In genomic region chr19:20558952-20559351, GRCm38 (mm10) we compare ENCODE assay signal across 12 mouse cellular contexts.
A peak's percentile ranks its signal among the peaks of the same experiment; 100 is the strongest.
DNase-seq lines count a peak whose midpoint lies in the region; ATAC-seq lines count a peak whose summit lies in the region.
"Had no signal": no experiment of that assay in that cellular context is flagged by ENCODE, and none has a peak within 500 bp of the region (broad histone marks: within the 10 kb centered on the region; RNA-seq: fewer than 3 reads in every experiment).

No protein-coding gene starts in this region.

- no peak overlapping the region; the same call in 1 of the 2 replicates for H3K27ac ChIP-seq in liver, embryonic 13.5 days
- no peak overlapping the region for H3K27ac ChIP-seq in midbrain, embryonic 14.5 days (replicated peaks; ENCODE audit: low read depth, low read length)
- H3K27ac ChIP-seq: hindbrain, embryonic 10.5 days had no signal

- 40% methylated on average over 3 of the region's 3 CpGs for WGBS in liver, embryonic 13.5 days (ENCODE audit: insufficient replicate concordance)
- WGBS in midbrain, embryonic 14.5 days = 91% methylated on average over 3 of the region's 3 CpGs

- no peaks in the 10 kb centered on the region for H3K27me3 ChIP-seq in liver, embryonic 13.5 days
- no peaks in the 10 kb centered on the region for H3K27me3 ChIP-seq in midbrain, embryonic 14.5 days (ENCODE audit: control insufficient read depth, insufficient read depth, low read length)

- no peak overlapping the region for H3K9ac ChIP-seq in liver, embryonic 13.5 days
- H3K9ac ChIP-seq in midbrain, embryonic 14.5 days (replicated peaks; ENCODE audit: low read length) = no peak overlapping the region

- peaks cover 11% of the 10 kb centered on the region for H3K4me1 ChIP-seq in liver, embryonic 13.5 days (replicated peaks)
- no peaks in the 10 kb centered on the region for H3K4me1 ChIP-seq in midbrain, embryonic 14.5 days (ENCODE audit: control insufficient read depth, insufficient read depth, low read length)
- H3K4me1 ChIP-seq: hindbrain, embryonic 10.5 days had no signal

- peak; percentile 52 for DNase-seq in adrenal gland, adult 2 months
- no peak for DNase-seq in adrenal gland, postnatal 25 days
- DNase-seq in 3T3-L1 (ENCODE audit: low read depth, low spot score) = peak; percentile 73
- peak; percentile 5 for DNase-seq in c-Kit-positive CD71-negative TER-119-negative erythroid progenitor cells, embryonic 14.5 days (ENCODE audit: low read depth)
- DNase-seq in liver, embryonic 13.5 days = peak; percentile 1
- no peak for DNase-seq in midbrain, embryonic 14.5 days
- DNase-seq in T-cell, adult 2 months (ENCODE audit: low spot score) = no peak
- DNase-seq in urinary bladder, adult 2 months (ENCODE audit: low spot score) = no peak
- DNase-seq: kidney, postnatal 14 days had no signal

- no peak overlapping the region for H3K4me2 ChIP-seq in liver, embryonic 13.5 days
- no peak overlapping the region for H3K4me2 ChIP-seq in midbrain, embryonic 14.5 days (ENCODE audit: low read length)
- H3K4me2 ChIP-seq: midbrain, embryonic 11.5 days had no signal

- no peak overlapping the region for H3K4me3 ChIP-seq in liver, embryonic 13.5 days (replicated peaks)
- no peak overlapping the region for H3K4me3 ChIP-seq in midbrain, embryonic 14.5 days (replicated peaks; ENCODE audit: low read depth, low read length)
- H3K4me3 ChIP-seq: hindbrain, embryonic 10.5 days had no signal

- ATAC-seq in liver, embryonic 13.5 days (ENCODE audit: low read depth) = peak; percentile 78; the same call in 1 of the 2 replicates
- ATAC-seq in midbrain, embryonic 14.5 days (ENCODE audit: low FRiP score, low TSS enrichment) = no peak
- ATAC-seq: activated CD4-positive, CD25-positive, alpha-beta regulatory T cell, adult 4 months had no signal

- no peaks in the 10 kb centered on the region for H3K36me3 ChIP-seq in liver, embryonic 13.5 days
- no peaks in the 10 kb centered on the region for H3K36me3 ChIP-seq in midbrain, embryonic 14.5 days (ENCODE audit: control insufficient read depth, insufficient read depth, low read length)
- H3K36me3 ChIP-seq: hindbrain, embryonic 10.5 days had no signal

- H3K9me3 ChIP-seq in liver, embryonic 13.5 days (replicated peaks) = no peaks in the 10 kb centered on the region
- no peaks in the 10 kb centered on the region for H3K9me3 ChIP-seq in midbrain, embryonic 14.5 days (ENCODE audit: control insufficient read depth, low read length)
- H3K9me3 ChIP-seq: hindbrain, embryonic 10.5 days had no signal

Comparison
In these comparisons a context has a peak if more than half of its experiments do, and no peak if none do; other contexts are left out.
1. DNase-seq: peak in adrenal gland, adult 2 months (single experiment), 3T3-L1 (single experiment), c-Kit-positive CD71-negative TER-119-negative erythroid progenitor cells, embryonic 14.5 days (single experiment) and liver, embryonic 13.5 days (single experiment); none in adrenal gland, postnatal 25 days (single experiment), midbrain, embryonic 14.5 days (single experiment), T-cell, adult 2 months (single experiment) and urinary bladder, adult 2 months (single experiment).